Mouse (Mus musculus): ENCODE data around the gene Gm49661.

Gene Gm49661

GRCm38 (mm10) chr8:84934860-84935259 is 34.4 kb downstream of the Gm49661 start:
- no peak for TF ChIP-seq GATA4 (IDR thresholded peaks at IDR 0.05; ENCODE audit: insufficient replicate concordance, low read length)

DNA sequence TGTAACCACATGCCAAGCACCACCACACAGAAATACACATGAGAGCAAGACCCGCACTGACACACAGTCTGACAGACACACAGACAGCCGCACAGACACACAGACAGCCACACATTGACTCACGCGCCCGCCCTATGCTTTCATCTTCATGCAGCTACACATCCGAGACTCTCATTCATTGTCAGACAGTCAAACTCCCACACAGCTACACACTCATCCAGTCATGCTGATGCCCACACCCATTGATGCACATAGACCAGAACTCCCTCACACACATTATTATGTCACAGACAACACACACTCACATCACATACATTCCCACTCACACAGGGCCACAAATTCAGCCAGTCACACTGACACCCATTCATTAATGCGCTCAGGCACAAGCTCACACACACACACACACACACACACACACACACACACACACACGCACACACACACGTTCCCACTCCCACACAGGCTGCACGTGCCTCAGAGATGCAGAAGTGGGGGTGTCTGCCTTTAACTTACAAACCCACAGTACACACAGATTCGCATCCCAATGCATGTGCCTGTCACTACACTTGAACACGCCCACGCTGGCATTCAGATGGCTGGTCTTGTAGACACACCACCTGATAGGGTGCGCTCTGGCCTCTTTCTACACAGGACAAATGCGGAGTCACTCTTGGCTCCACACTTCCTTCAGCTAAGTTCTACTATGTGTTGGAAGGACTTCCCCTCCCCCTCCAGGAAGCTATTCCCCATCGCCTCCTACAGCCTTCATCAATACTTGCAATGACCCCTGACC is 35.3 kb downstream of the Gm49661 start:
- no peak for TF ChIP-seq GATA4 (IDR thresholded peaks at IDR 0.05; ENCODE audit: insufficient replicate concordance, low read length)

- TF ChIP-seq GATA4 (IDR thresholded peaks at IDR 0.05; ENCODE audit: insufficient replicate concordance, low read length): no peak
Measured at GRCm38 (mm10) chr8:84930582-84930981, 38.7 kb downstream of the Gm49661 start.

- no peak for TF ChIP-seq GATA4 (IDR thresholded peaks at IDR 0.05; ENCODE audit: insufficient replicate concordance, low read length)
Measured at GRCm38 (mm10) chr8:84928456-84929306, 40.6 kb downstream of the Gm49661 start.

DNA sequence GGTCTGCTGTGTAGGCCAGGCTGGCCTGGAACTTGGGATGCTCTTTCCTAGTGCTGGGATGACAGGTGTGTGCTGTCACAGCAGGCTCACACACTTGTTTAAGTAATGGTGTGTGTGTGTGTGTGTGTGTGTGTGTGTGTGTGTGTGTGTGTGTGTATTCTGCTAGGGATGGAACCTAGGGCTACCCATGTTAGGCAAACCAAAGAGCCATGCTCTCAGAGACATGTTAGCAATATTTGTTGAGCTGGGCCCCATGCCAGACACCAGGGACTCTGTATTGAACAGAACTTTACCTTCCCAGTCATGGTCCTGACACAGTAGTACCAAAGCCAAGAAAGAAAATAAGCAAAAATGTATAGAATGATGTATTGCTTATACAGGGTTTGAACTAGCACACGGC is 41.7 kb downstream of the Gm49661 start:
- no peak for TF ChIP-seq GATA4 (IDR thresholded peaks at IDR 0.05; ENCODE audit: insufficient replicate concordance, low read length)

- no peak for TF ChIP-seq GATA4 (IDR thresholded peaks at IDR 0.05; ENCODE audit: insufficient replicate concordance, low read length)
Measured at GRCm38 (mm10) chr8:84925557-84925956, 43.7 kb downstream of the Gm49661 start.

GRCm38 (mm10) chr8:84921596-84921995 is 47.6 kb downstream of the Gm49661 start:
- no peak for TF ChIP-seq GATA4 (IDR thresholded peaks at IDR 0.05; ENCODE audit: insufficient replicate concordance, low read length)

DNA sequence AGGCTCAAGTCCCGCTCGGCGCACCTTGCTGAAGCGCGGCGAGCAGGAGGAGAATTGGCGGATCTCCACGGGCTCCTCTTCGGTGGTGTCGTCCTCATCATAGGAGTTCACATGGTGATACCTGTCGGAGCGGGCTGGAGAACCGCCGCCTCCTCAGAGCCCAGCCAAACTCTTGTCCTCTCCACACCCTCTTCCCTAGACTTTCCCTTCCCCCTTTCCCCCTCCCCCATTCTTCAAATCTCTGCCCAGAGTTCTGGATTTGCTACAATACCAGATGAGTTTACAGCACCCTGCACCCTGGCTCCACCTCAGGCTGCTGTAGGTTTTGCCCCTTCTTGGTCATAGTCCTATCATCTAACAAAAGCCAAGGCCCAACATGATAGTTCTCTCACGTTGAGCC is 50.6 kb downstream of the Gm49661 start:
- TF ChIP-seq GATA4 (IDR thresholded peaks at IDR 0.05; ENCODE audit: insufficient replicate concordance, low read length): no peak

DNA sequence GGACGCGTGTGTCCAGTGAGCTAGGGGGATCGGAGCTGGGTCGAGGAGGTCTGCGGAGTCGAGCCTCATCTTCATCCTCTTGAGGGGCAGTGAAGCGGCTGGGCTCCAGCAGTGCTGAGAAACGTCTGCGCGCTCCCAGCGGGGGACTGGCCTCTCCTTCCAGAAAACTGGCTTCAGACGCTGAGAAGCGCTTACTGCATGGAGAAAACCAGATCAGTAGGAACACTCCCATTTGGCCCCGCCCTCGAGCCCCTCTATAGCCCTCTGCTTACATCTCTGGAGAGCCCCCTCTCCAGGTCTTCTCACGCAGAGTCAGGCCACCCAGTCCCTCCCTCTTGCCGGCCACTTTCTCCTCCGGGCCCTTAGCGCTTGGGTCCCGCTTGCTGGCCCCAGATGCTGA is 51.5 kb downstream of the Gm49661 start:
- no peak for TF ChIP-seq GATA4 (IDR thresholded peaks at IDR 0.05; ENCODE audit: insufficient replicate concordance, low read length)
